Mouse (Mus musculus) liver, embryonic 11.5 days (tissue): Measurements from ENCODE around the gene Tesk1. TPM values are rescaled to one million over a fixed set of nuclear protein-coding genes. Genes with fewer than 3 reads are reported as not detected.
A peak's percentile ranks its signal among the peaks of the same experiment; 100 is the strongest.

Source experiments
- ATAC-seq: fragments of 200-750 bp; cut with Nextera tagmentation; replicated peaks from 2 replicates; pipeline ENCODE4 v1.8.0; 2017; ENCODE audit warnings: moderate number of reproducible peaks, mild to moderate bottlenecking, moderate TSS enrichment, moderate library complexity; ENCODE audit not compliant: low FRiP score
- DNase-seq: peaks from one replicate; pipeline ENCODE4 v3.0.0-alpha.2; 2017; ENCODE audit warnings: low spot score
- H3K27ac ChIP-seq: fragments of 300-500 bp; sonication (generic); 2 replicates; pipeline ENCODE4 v1.5.1; 2014; ENCODE audit warnings: mild to moderate bottlenecking, low read depth, low read length, control low read depth
- H3K27me3 ChIP-seq: fragments of 300-500 bp; sonication (generic); replicated peaks from 2 replicates; pipeline ENCODE4 v1.6.1; 2014; ENCODE audit warnings: low read length, mixed read lengths; ENCODE audit not compliant: control insufficient read depth, insufficient read depth
- H3K36me3 ChIP-seq: fragments of 300-500 bp; sonication (generic); 2 replicates; pipeline ENCODE4 v1.6.1; 2014; ENCODE audit warnings: mild to moderate bottlenecking, low read length, moderate library complexity, mixed read lengths; ENCODE audit not compliant: control insufficient read depth, insufficient read depth
- H3K4me1 ChIP-seq: fragments of 300-500 bp; sonication (generic); replicated peaks from 2 replicates; pipeline ENCODE4 v1.6.1; 2014; ENCODE audit warnings: low read length, mixed read lengths; ENCODE audit not compliant: control insufficient read depth, insufficient read depth
- H3K4me2 ChIP-seq: fragments of 300-500 bp; sonication (generic); 2 replicates; pipeline ENCODE4 v1.6.1; 2014; ENCODE audit warnings: mild to moderate bottlenecking, control low read depth, moderate library complexity
- H3K4me3 ChIP-seq: fragments of 300-500 bp; sonication (generic); 2 replicates; pipeline ENCODE4 v1.5.1; 2014; ENCODE audit warnings: low read depth, low read length, control low read depth
- H3K9ac ChIP-seq: fragments of 300-500 bp; sonication (generic); 2 replicates; pipeline ENCODE4 v1.6.1; 2014; ENCODE audit warnings: low read depth, low read length, control low read depth
- H3K9me3 ChIP-seq: fragments of 300-500 bp; sonication (generic); 2 replicates; pipeline ENCODE4 v1.6.1; 2016; ENCODE audit warnings: low read length, inconsistent platforms, mixed read lengths; ENCODE audit not compliant: control insufficient read depth
- WGBS: fragments of 180-500 bp; shearing (Covaris S2); extraction: QIAGEN DNeasy Blood & Tissue Kit; methylation state at CpG from one replicate; pipeline ENCODE4 v1.1.7; 2014; 5-methylcytosine and 5-hydroxymethylcytosine counted together
- polyA plus RNA-seq: library from polyadenylated mRNA; unstranded; fragments of >200 nt; fragmentation: Nextera tagmentation; extraction: Ambion mirVana; gene quantifications from 2 replicates; pipeline ENCODE4 v1.2.1, GENCODE M21; 2014

The Tesk1 gene
- polyA plus RNA-seq, 1 experiment from 2014 or later, result 4.3 TPM

DNA sequence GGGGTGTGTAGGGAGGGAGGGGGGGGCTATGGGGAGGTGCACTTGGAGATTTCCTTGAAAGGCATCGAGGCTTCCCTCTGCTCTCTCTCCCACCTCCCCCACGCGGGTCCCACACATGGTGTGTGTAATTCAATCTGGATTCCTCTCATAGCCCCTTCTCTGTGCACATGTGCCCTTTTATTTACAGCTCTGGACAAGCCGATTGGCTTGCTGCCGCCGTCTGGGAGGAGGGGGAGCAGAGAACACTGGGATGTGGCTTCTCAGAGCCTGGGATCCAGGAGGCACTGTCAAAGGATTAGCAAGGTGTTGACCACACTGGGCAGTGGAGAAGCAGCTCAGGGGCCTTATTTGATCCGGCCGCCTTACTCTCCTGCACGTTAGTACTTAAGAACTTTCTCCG is 40.8 kb upstream of the Tesk1 start:
- Histone ChIP-seq H3K27ac (no peak overlapping the region), H3K36me3 (no peaks in the 10 kb centered on the region), H3K4me2 (no peak overlapping the region), H3K9me3 (no peaks in the 10 kb centered on the region), H3K9ac (no peak overlapping the region), H3K27me3 (peaks cover 12% of the 10 kb centered on the region), H3K4me3 (no peak overlapping the region), H3K4me1 (peaks cover 8% of the 10 kb centered on the region; the same call in 1 of the 2 replicates)
- ATAC-seq (no peak), DNase-seq (no peak)
- WGBS, result 40% methylated on average over 10 of the region's 10 CpGs

DNA sequence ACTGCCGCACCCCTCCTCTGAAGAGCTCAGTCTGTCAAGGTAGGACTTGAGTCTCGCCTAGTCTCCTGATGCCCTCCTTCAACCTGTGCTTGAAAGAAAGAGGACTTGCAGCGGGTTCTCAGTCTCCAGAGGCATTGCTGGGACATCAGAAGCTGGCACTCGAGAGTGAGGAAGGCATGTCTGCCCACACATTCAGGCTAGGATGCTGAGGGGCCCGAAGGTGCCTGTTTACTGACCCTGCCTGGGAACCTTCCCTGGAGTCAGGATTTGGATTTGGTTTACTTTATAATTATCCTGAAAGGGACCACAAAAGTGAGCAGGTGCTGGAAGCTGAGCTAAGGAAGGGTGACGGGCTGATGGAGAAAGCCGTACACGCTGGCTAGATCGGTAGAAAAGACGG is 40.3 kb upstream of the Tesk1 start:
- Histone ChIP-seq H3K4me1 (peaks cover 8% of the 10 kb centered on the region; the same call in 1 of the 2 replicates), H3K9ac (no peak overlapping the region), H3K36me3 (no peaks in the 10 kb centered on the region), H3K27me3 (peaks cover 17% of the 10 kb centered on the region), H3K27ac (no peak overlapping the region), H3K4me3 (no peak overlapping the region), H3K4me2 (no peak overlapping the region), H3K9me3 (no peaks in the 10 kb centered on the region)
- DNase-seq, result no peak
- no peak for ATAC-seq
- WGBS, result 82% methylated on average over 10 of the region's 10 CpGs

DNA sequence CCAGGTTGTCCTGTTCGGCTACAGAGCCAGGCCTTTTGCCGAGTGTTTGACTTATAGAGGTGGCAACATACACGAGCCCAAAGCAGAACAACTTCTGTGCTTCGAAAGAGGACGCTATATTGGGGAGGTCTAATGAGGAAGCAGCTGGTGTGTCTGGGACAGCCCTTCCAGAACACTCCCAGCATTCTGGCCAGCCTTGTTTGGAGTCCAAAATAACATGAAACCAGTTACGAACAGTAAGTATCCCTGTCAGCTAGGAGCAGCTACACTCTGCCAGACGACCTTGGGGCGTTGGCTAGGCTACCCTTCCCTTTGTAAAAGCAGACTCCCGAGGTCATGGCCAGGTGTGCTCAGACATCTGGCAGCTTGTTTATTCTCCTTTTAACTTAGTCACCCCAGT is 39.5 kb upstream of the Tesk1 start:
- H3K9ac ChIP-seq, result no peak overlapping the region
- no peak overlapping the region for H3K27ac ChIP-seq
- no peaks in the 10 kb centered on the region for H3K9me3 ChIP-seq
- peaks cover 8% of the 10 kb centered on the region; the same call in 1 of the 2 replicates for H3K4me1 ChIP-seq
- H3K36me3 ChIP-seq, result no peaks in the 10 kb centered on the region
- ATAC-seq (no peak), DNase-seq (no peak)
- no peak overlapping the region for H3K4me3 ChIP-seq
- H3K4me2 ChIP-seq, result no peak overlapping the region
- H3K27me3 ChIP-seq, result peaks cover 20% of the 10 kb centered on the region
- WGBS, result 73% methylated on average over 9 of the region's 9 CpGs

DNA sequence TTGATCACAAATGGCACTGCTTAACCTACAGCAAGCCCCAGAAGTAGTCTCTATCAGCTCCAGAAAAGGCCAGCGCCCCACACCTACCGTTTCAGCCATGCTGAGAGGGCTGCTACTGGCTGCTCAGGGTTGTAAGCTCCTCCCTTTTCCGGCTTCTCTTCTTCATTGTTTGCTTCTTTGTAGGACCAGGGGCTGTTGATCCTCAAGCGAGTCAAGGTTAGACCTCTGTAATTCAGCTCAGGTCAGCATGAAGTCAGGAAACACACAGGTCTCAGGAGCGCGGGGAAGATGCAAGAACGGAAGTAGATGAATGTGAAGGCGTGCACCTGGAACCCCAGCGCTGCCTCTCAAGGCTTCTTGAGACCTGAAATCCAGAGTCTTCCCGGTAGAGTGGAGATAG is 37.0 kb upstream of the Tesk1 start:
- DNase-seq, result no peak
- Histone ChIP-seq H3K4me1 (peaks cover 1% of the 10 kb centered on the region; the same call in 1 of the 2 replicates), H3K4me3 (no peak overlapping the region), H3K9ac (no peak overlapping the region), H3K4me2 (no peak overlapping the region), H3K27ac (no peak overlapping the region), H3K36me3 (no peaks in the 10 kb centered on the region), H3K9me3 (no peaks in the 10 kb centered on the region), H3K27me3 (peaks cover 18% of the 10 kb centered on the region)
- 82% methylated on average over 10 of the region's 10 CpGs for WGBS
- no peak for ATAC-seq

DNA sequence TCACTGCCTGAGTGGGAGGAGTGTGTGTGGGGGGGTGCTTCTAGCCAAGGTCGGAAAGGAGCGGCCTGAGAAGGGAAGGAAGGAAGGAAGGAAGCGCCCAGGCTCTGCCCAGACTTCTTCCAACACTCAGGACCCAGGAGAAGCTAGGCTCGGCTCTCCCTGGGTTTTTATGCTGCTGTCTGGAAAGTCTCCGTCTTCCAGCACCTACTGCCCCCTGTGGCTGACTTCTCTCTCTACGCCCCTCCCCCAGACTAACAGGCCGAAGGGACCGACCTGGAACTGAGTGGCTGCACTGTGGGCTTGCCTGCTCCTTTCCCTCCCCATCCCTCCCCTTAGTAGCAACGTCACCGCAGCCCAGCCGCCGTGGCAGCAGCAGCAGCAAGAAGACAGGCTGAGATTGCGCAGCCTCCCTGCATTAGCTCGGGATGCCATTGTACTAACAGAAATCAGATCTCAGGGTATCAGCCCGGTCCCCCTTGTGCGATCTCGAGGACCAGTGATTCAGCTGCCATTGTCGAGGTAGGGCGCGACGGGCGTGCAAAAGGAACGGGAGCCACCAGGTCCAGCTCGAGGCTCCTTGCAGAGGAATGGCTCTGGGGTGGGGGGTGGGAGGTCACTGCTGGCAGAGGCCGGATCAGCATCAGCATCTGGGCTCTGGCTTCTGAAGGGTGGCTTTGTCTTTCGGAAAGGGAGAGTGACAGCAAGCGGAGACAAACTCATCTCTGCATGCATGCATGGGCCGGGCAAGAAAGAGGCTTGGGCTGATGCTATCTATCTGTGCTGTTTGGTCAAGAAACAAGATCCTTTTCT is 35.4 kb upstream of the Tesk1 start:
- WGBS, result 4% methylated on average over 28 of the region's 28 CpGs
- ATAC-seq, result peak; percentile 70
- H3K27ac ChIP-seq, result peak overlapping the region; percentile 2; the same call in 1 of the 2 replicates
- peak overlapping the region; percentile 34 for H3K9ac ChIP-seq
- H3K27me3 ChIP-seq, result peaks cover 18% of the 10 kb centered on the region
- H3K9me3 ChIP-seq, result no peaks in the 10 kb centered on the region
- H3K4me3 ChIP-seq, result peak overlapping the region; percentile 40
- peak overlapping the region; percentile 59 for H3K4me2 ChIP-seq
- no peaks in the 10 kb centered on the region for H3K36me3 ChIP-seq
- no peak for DNase-seq
- H3K4me1 ChIP-seq, result no peaks in the 10 kb centered on the region

DNA sequence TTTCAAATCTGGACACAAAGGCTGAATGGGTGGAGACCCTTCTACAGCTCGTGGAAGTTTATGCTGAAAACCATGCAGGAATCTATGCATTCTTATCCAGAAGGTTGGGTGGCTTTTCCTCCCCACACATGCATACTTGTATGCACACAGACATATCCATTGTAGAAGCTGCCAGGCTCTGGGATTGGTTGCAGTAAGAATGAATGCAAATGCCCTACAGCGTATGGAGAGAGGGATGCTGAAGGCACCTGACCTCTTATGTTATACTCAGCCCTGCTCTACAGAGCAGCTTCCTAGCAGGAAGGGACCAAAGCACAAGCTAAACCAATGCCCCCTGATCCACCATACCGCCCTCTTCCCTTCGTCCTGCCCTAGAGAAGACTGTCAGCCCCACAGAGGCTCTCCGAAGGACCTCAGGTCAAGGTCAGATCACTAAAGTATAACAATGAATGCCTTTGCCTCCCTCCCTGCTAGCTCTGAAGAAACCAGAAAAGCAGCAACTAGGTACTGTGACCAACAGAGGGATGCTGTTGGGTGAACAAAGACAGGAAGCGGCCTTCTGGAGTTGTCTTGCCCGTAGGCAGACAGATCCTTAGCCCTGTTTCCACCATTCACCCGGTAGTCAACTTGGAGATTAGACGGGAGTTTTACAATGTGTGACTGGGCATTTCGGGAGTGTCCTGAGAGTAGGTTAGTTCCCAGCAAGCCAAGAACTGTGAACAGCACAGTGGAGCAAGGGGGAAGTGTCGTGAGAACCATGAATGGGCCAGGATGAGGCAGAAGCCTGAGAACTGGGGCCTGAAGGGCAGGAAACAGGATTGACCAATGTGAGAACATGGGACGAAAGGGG is 34.4 kb upstream of the Tesk1 start:
- DNase-seq (no peak), ATAC-seq (no peak)
- Histone ChIP-seq H3K9me3 (no peaks in the 10 kb centered on the region), H3K4me2 (peak overlapping the region; percentile 59), H3K4me1 (no peaks in the 10 kb centered on the region), H3K27ac (0 out of 2 replicates have a peak overlapping the region, but pooled peaks have one; percentile 11), H3K36me3 (no peaks in the 10 kb centered on the region), H3K9ac (no peak overlapping the region), H3K27me3 (peaks cover 18% of the 10 kb centered on the region), H3K4me3 (no peak overlapping the region; the same call in 1 of the 2 replicates)
- WGBS, result 67% methylated on average over 12 of the region's 12 CpGs

DNA sequence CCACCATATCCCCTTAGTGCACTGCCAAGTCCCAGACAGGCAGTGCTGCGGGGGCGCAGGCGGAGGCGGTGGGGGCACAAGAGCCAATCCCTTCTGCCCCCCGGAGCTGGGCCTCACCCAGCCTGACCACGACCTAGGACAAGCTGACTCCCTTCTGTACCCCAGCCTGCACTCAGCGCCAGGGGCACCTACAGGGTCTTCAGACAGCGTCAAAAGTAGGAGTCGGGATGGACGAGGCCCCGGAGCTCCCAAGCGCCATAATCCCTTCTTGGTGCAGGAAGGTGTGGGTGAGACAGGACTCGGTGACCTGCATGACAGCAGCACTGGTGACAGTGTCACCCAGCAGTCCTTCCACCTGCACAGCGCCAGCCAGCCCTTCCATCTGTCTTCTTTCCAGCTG is 27.0 kb upstream of the Tesk1 start:
- no peak overlapping the region for H3K9ac ChIP-seq
- no peak for ATAC-seq
- H3K9me3 ChIP-seq, result no peaks in the 10 kb centered on the region
- no peak for DNase-seq
- no peaks in the 10 kb centered on the region for H3K27me3 ChIP-seq
- no peak overlapping the region for H3K4me2 ChIP-seq
- H3K4me1 ChIP-seq, result peaks cover 2% of the 10 kb centered on the region; the same call in 1 of the 2 replicates
- 86% methylated on average over 14 of the region's 14 CpGs for WGBS
- H3K36me3 ChIP-seq, result no peaks in the 10 kb centered on the region; the same call in 1 of the 2 replicates
- no peak overlapping the region for H3K4me3 ChIP-seq
- H3K27ac ChIP-seq, result no peak overlapping the region

DNA sequence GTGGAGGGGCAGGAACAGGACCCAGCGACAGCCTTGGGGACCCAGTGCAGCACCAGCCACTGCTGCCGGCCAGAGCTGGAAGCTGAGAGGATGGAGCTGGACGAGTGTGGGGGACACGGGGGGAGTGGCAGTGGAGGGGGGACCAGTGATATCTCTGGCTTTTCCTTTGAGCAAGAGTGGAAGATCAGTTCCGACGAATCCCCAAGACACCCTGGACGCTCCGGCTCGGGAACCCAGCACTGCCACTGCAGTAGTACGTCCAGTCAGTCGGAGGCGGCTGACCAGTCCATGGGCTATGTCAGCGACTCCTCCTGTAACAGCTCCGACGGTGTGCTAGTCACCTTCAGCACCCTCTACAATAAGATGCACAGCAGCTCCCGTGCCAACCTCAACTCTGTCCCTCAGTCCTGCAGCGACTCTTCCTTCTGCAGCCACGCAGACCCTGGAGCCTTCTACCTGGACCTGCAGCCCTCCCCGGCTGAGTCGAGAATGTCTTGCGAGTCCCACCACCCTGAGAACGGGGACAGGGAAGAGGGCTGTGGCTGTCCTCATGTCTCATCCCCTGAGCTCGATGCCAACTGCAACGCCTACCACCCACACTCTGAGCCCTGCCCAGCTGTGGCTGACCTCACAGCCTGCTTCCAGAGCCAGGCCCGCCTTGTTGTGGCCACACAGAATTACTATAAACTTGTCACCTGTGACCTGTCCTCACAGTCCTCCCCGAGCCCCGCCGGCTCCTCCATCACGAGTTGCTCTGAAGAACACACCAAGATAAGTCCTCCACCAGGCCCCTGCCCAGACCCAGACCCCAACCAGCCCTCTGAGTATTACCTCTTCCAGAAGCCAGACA is 26.3 kb upstream of the Tesk1 start:
- Histone ChIP-seq H3K4me1 (peaks cover 2% of the 10 kb centered on the region; the same call in 1 of the 2 replicates), H3K9me3 (no peaks in the 10 kb centered on the region), H3K4me3 (no peak overlapping the region), H3K27me3 (no peaks in the 10 kb centered on the region), H3K9ac (no peak overlapping the region), H3K4me2 (no peak overlapping the region), H3K36me3 (no peaks in the 10 kb centered on the region; the same call in 1 of the 2 replicates), H3K27ac (no peak overlapping the region)
- 84% methylated on average over 29 of the region's 29 CpGs for WGBS
- no peak for ATAC-seq
- DNase-seq, result no peak
